In the genomic region with DNA sequence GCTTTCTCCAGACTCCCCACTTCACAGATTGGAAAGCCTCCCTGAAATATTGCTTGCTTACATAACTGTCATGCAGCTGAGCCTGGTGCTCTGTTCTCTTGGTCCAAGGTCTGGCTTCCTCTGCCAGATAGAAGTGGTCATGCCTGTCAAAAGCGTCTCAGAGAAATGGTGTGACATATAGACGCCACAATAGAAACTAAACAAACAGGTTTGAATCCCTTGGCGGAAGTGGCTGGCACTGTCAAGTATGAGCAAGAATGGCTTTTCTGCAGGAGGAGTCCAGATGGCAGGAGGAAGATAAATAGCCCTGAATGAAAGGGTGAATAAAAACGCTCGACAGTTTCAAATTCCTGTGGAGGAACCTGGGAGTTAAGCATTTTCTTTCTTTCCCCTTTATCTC, we compare ENCODE assay signal across 18 mouse cellular contexts.
A peak's percentile ranks its signal among the peaks of the same experiment; 100 is the strongest.
DNase-seq lines count a peak whose midpoint lies in the region; ATAC-seq lines count a peak whose summit lies in the region.
"Had no signal": no experiment of that assay in that cellular context is flagged by ENCODE, and none has a peak within 500 bp of the region (broad histone marks: within the 10 kb centered on the region; RNA-seq: fewer than 3 reads in every experiment).

No protein-coding gene starts in this region.

- no peak overlapping the region for H3K4me2 ChIP-seq in hindbrain, embryonic 16.5 days (ENCODE audit: low read length)
- H3K4me2 ChIP-seq in hindbrain, embryonic 12.5 days (replicated peaks): no peak overlapping the region
- H3K4me2 ChIP-seq: embryonic facial prominence, embryonic 12.5 days; forebrain, embryonic 15.5 days; heart, embryonic 15.5 days; liver, embryonic 11.5 days; lung, embryonic 15.5 days had no signal

- H3K9ac ChIP-seq in hindbrain, embryonic 16.5 days (ENCODE audit: low read depth, low read length): no peak overlapping the region
- no peak overlapping the region for H3K9ac ChIP-seq in hindbrain, embryonic 12.5 days
- H3K9ac ChIP-seq: embryonic facial prominence, embryonic 12.5 days; forebrain, embryonic 15.5 days; heart, embryonic 15.5 days; lung, embryonic 15.5 days had no signal

- 28% methylated on average over 5 of the region's 5 CpGs for WGBS in hindbrain, embryonic 16.5 days
- 39% methylated on average over 5 of the region's 5 CpGs for WGBS in hindbrain, embryonic 12.5 days

- peak; percentile 79 for DNase-seq in brain, adult 2 months (ENCODE audit: low read depth, low spot score)
- peak; percentile 37 for DNase-seq in cerebellum, adult 11 months
- peak; percentile 24 to 61 for DNase-seq in cerebellum, postnatal 36 days
- no peak for DNase-seq in adrenal gland, postnatal 25 days
- DNase-seq in ovary, postnatal 14 days (ENCODE audit: low spot score): no peak
- DNase-seq in gastrocnemius, postnatal 25 days: no peak
- DNase-seq: kidney, postnatal 10 days; spleen, adult 18-20 months; thymus, postnatal 36 days had no signal

- H3K9me3 ChIP-seq in hindbrain, embryonic 16.5 days (ENCODE audit: control insufficient read depth, low read length): no peaks in the 10 kb centered on the region
- H3K9me3 ChIP-seq in hindbrain, embryonic 12.5 days (replicated peaks): no peaks in the 10 kb centered on the region
- H3K9me3 ChIP-seq: embryonic facial prominence, embryonic 12.5 days; forebrain, embryonic 15.5 days; heart, embryonic 15.5 days; lung, embryonic 15.5 days had no signal

- no peaks in the 10 kb centered on the region for H3K4me1 ChIP-seq in hindbrain, embryonic 16.5 days (ENCODE audit: control insufficient read depth, insufficient read depth, low read depth, low read length)
- H3K4me1 ChIP-seq in hindbrain, embryonic 12.5 days: no peaks in the 10 kb centered on the region
- H3K4me1 ChIP-seq: embryonic facial prominence, embryonic 12.5 days; forebrain, embryonic 15.5 days; heart, embryonic 15.5 days; lung, embryonic 15.5 days had no signal

- H3K27ac ChIP-seq in hindbrain, embryonic 16.5 days (ENCODE audit: low read depth, low read length): no peak overlapping the region
- H3K27ac ChIP-seq in hindbrain, embryonic 12.5 days: no peak overlapping the region
- H3K27ac ChIP-seq: embryonic facial prominence, embryonic 12.5 days; forebrain, embryonic 15.5 days; heart, embryonic 15.5 days; lung, embryonic 15.5 days; stomach, postnatal 0 days had no signal

- no peaks in the 10 kb centered on the region for H3K36me3 ChIP-seq in hindbrain, embryonic 16.5 days (ENCODE audit: control insufficient read depth, insufficient read depth, low read length)
- no peaks in the 10 kb centered on the region for H3K36me3 ChIP-seq in hindbrain, embryonic 12.5 days
- H3K36me3 ChIP-seq: embryonic facial prominence, embryonic 12.5 days; forebrain, embryonic 15.5 days; heart, embryonic 15.5 days; lung, embryonic 15.5 days had no signal

- H3K27me3 ChIP-seq in hindbrain, embryonic 16.5 days (replicated peaks; ENCODE audit: control insufficient read depth, insufficient read depth, low read length): no peaks in the 10 kb centered on the region
- no peaks in the 10 kb centered on the region for H3K27me3 ChIP-seq in hindbrain, embryonic 12.5 days
- H3K27me3 ChIP-seq: embryonic facial prominence, embryonic 12.5 days; forebrain, embryonic 15.5 days; heart, embryonic 15.5 days; lung, embryonic 15.5 days had no signal

- 0 out of 2 replicates have a peak, but pooled peaks have one; percentile 48 for ATAC-seq in hindbrain, embryonic 16.5 days
- no peak for ATAC-seq in hindbrain, embryonic 12.5 days (ENCODE audit: low FRiP score)
- ATAC-seq: forebrain, embryonic 15.5 days had no signal

- H3K4me3 ChIP-seq in hindbrain, embryonic 16.5 days (ENCODE audit: low read length): no peak overlapping the region
- no peak overlapping the region for H3K4me3 ChIP-seq in hindbrain, embryonic 12.5 days
- H3K4me3 ChIP-seq: embryonic facial prominence, embryonic 12.5 days; forebrain, embryonic 15.5 days; heart, embryonic 15.5 days; lung, embryonic 15.5 days; myocyte had no signal

Comparison
In these comparisons a context has a peak if more than half of its experiments do, and no peak if none do; other contexts are left out.
1. DNase-seq: peak in brain, adult 2 months (single experiment), cerebellum, adult 11 months (single experiment) and cerebellum, postnatal 36 days (2 of 2); none in adrenal gland, postnatal 25 days (single experiment), ovary, postnatal 14 days (single experiment) and gastrocnemius, postnatal 25 days (single experiment).